Mouse (Mus musculus) megakaryocyte, embryonic 14.5 days (primary cell): ENCODE measurements around the gene Dync1li2. TPM values are rescaled to one million over a fixed set of nuclear protein-coding genes. Genes with fewer than 3 reads are reported as not detected.

Experiments
- H3K27me3 ChIP-seq: replicated peaks from 2 replicates; pipeline ENCODE3; 2012; ENCODE audit warnings: inconsistent platforms
- H3K36me3 ChIP-seq: replicated peaks from 2 replicates; pipeline ENCODE3; 2012; ENCODE audit warnings: low read length, inconsistent platforms, mixed read lengths
- H3K4me1 ChIP-seq: 2 replicates; pipeline ENCODE4 v1.6.1; 2012; ENCODE audit warnings: inconsistent platforms
- H3K4me3 ChIP-seq: replicated peaks from 2 replicates; pipeline ENCODE3; 2012; ENCODE audit warnings: moderate library complexity, mild to moderate bottlenecking, inconsistent platforms
- H3K9me3 ChIP-seq: 2 replicates; pipeline ENCODE4 v1.6.1; 2012; ENCODE audit warnings: inconsistent platforms
- FLI1 ChIP-seq: IDR thresholded peaks from 2 replicates; pipeline ENCODE4 v1.6.1; 2012; ENCODE audit warnings: low read length, inconsistent platforms, mixed read lengths
- GATA1 ChIP-seq: IDR thresholded peaks from 3 replicates; pipeline ENCODE4 v1.6.1; 2012; ENCODE audit warnings: mixed read lengths, low read length, inconsistent platforms, borderline replicate concordance
- polyA plus RNA-seq: library from polyadenylated mRNA; stranded (reverse); fragments of >175 nt; gene quantifications from 2 replicates; pipeline ENCODE4 v1.2.3, GENCODE M21; 2012; ENCODE audit warnings: low replicate concordance; ENCODE audit not compliant: insufficient read depth

The Dync1li2 gene
- polyA plus RNA-seq, 1 experiment = 12.1 TPM

- TF ChIP-seq FLI1 (no peak), GATA1 (no peak)
- H3K36me3 ChIP-seq = peaks cover 68% of the 10 kb centered on the region
Observed at GRCm38 (mm10) chr8:104439461-104439860, 3.4 kb downstream of the Dync1li2 start.

GRCm38 (mm10) chr8:104437494-104438135 is 5.2 kb downstream of the Dync1li2 start:
- H3K27me3 ChIP-seq = no peaks in the 10 kb centered on the region
- peaks cover 86% of the 10 kb centered on the region for H3K36me3 ChIP-seq
- no peaks in the 10 kb centered on the region for H3K9me3 ChIP-seq
- peaks cover 43% of the 10 kb centered on the region for H3K4me1 ChIP-seq
- H3K4me3 ChIP-seq = no peak overlapping the region
- TF ChIP-seq FLI1 = no peak
- no peak for TF ChIP-seq GATA1

More at GRCm38 (mm10) chr8:104439461-104439860, 3.4 kb downstream of the Dync1li2 start:
- Histone ChIP-seq H3K9me3 (no peaks in the 10 kb centered on the region), H3K4me1 (peaks cover 46% of the 10 kb centered on the region), H3K4me3 (no peak overlapping the region), H3K27me3 (no peaks in the 10 kb centered on the region)

GRCm38 (mm10) chr8:104436591-104436990 is 6.3 kb downstream of the Dync1li2 start:
- H3K4me1 ChIP-seq = peaks cover 37% of the 10 kb centered on the region
- H3K9me3 ChIP-seq = no peaks in the 10 kb centered on the region
- H3K36me3 ChIP-seq = peaks cover 96% of the 10 kb centered on the region
- H3K4me3 ChIP-seq = no peak overlapping the region
- no peaks in the 10 kb centered on the region for H3K27me3 ChIP-seq
- TF ChIP-seq GATA1 (no peak), FLI1 (no peak)

- Histone ChIP-seq H3K36me3 (peaks cover 99% of the 10 kb centered on the region), H3K4me1 (peaks cover 33% of the 10 kb centered on the region), H3K27me3 (no peaks in the 10 kb centered on the region), H3K9me3 (no peaks in the 10 kb centered on the region), H3K4me3 (peak overlapping the region; percentile 8)
- TF ChIP-seq FLI1 (no peak), GATA1 (no peak)
Observed at GRCm38 (mm10) chr8:104436038-104436437, 6.8 kb downstream of the Dync1li2 start.

GRCm38 (mm10) chr8:104434826-104435354 is 8.0 kb downstream of the Dync1li2 start:
- Histone ChIP-seq H3K4me3 (no peak overlapping the region), H3K36me3 (peaks cover 99% of the 10 kb centered on the region), H3K27me3 (no peaks in the 10 kb centered on the region)

GRCm38 (mm10) chr8:104434275-104434674 is 8.6 kb downstream of the Dync1li2 start:
- H3K4me3 ChIP-seq = no peak overlapping the region
- no peak for TF ChIP-seq GATA1
- no peak for TF ChIP-seq FLI1
- H3K9me3 ChIP-seq = no peaks in the 10 kb centered on the region
- no peaks in the 10 kb centered on the region for H3K27me3 ChIP-seq
- H3K36me3 ChIP-seq = peaks cover 99% of the 10 kb centered on the region
- peaks cover 21% of the 10 kb centered on the region for H3K4me1 ChIP-seq

More at GRCm38 (mm10) chr8:104434826-104435354, 8.0 kb downstream of the Dync1li2 start:
- Histone ChIP-seq H3K4me1 (peaks cover 26% of the 10 kb centered on the region), H3K9me3 (no peaks in the 10 kb centered on the region)
- TF ChIP-seq FLI1 = no peak
- no peak for TF ChIP-seq GATA1

- TF ChIP-seq FLI1 (no peak), GATA1 (no peak)
- no peaks in the 10 kb centered on the region for H3K27me3 ChIP-seq
- no peak overlapping the region for H3K4me3 ChIP-seq
- no peaks in the 10 kb centered on the region for H3K9me3 ChIP-seq
- peaks cover 21% of the 10 kb centered on the region for H3K4me1 ChIP-seq
- H3K36me3 ChIP-seq = peaks cover 99% of the 10 kb centered on the region
Observed at GRCm38 (mm10) chr8:104433191-104433842, 9.5 kb downstream of the Dync1li2 start.

- H3K4me1 ChIP-seq = peaks cover 22% of the 10 kb centered on the region
- H3K4me3 ChIP-seq = no peak overlapping the region
- TF ChIP-seq FLI1 (no peak), GATA1 (no peak)
- no peaks in the 10 kb centered on the region for H3K27me3 ChIP-seq
- H3K36me3 ChIP-seq = peaks cover 99% of the 10 kb centered on the region
- H3K9me3 ChIP-seq = no peaks in the 10 kb centered on the region
Observed at GRCm38 (mm10) chr8:104432656-104433055, 10.2 kb downstream of the Dync1li2 start.

GRCm38 (mm10) chr8:104430230-104430629 is 12.6 kb downstream of the Dync1li2 start:
- Histone ChIP-seq H3K27me3 (no peaks in the 10 kb centered on the region), H3K4me3 (no peak overlapping the region), H3K4me1 (peaks cover 22% of the 10 kb centered on the region), H3K36me3 (peaks cover 99% of the 10 kb centered on the region), H3K9me3 (no peaks in the 10 kb centered on the region)
- TF ChIP-seq GATA1 = no peak
- TF ChIP-seq FLI1 = no peak

GRCm38 (mm10) chr8:104427703-104428102 is 15.1 kb downstream of the Dync1li2 start:
- peaks cover 21% of the 10 kb centered on the region for H3K4me1 ChIP-seq
- TF ChIP-seq FLI1 (no peak), GATA1 (no peak)
- no peak overlapping the region for H3K4me3 ChIP-seq
- H3K9me3 ChIP-seq = no peaks in the 10 kb centered on the region
- H3K36me3 ChIP-seq = peaks cover 98% of the 10 kb centered on the region
- H3K27me3 ChIP-seq = no peaks in the 10 kb centered on the region
